Comparison of ENCODE assay signal across 17 mouse cellular contexts in the genomic region with DNA sequence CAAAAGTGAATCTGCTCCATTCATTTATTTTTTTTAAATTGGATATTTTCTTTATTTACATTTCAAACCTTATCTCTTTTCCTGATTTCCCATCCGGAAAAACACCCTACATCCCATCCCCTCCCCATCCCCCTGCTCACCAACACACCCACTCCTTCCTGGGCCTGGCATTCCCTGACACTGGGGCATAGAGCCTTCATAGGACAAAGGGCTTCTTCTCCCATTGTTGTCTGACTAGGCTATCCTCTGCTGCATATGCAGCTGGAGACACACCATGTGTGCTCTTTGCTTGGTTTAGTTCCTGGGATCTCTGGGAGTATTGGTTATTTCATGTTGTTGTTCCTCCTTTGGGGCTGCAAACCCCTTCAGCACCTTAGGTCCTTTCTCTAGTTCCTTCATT. TPM values are rescaled to one million over a fixed set of nuclear protein-coding genes. Genes with fewer than 3 reads are reported as not detected.
"Had no signal": no experiment of that assay in that cellular context is flagged by ENCODE, and none has a peak within 500 bp of the region (broad histone marks: within the 10 kb centered on the region; RNA-seq: fewer than 3 reads in every experiment).

No protein-coding gene starts in this region.

- H3K4me3 ChIP-seq: intestine, embryonic 15.5 days; kidney, embryonic 15.5 days; limb, embryonic 15.5 days; liver, embryonic 12.5 days; lung, embryonic 15.5 days; megakaryocyte, embryonic 14.5 days; midbrain, embryonic 15.5 days; neural tube, embryonic 12.5 days; stomach, embryonic 15.5 days had no signal

- H3K4me1 ChIP-seq: intestine, embryonic 15.5 days; kidney, embryonic 15.5 days; limb, embryonic 15.5 days; liver, embryonic 12.5 days; lung, embryonic 15.5 days; megakaryocyte, embryonic 14.5 days; midbrain, embryonic 15.5 days; neural tube, embryonic 12.5 days; stomach, embryonic 15.5 days had no signal

- H3K36me3 ChIP-seq: intestine, embryonic 15.5 days; kidney, embryonic 15.5 days; limb, embryonic 15.5 days; liver, embryonic 12.5 days; lung, embryonic 15.5 days; midbrain, embryonic 15.5 days; neural tube, embryonic 12.5 days; stomach, embryonic 15.5 days had no signal

- H3K9me3 ChIP-seq: intestine, embryonic 15.5 days; kidney, embryonic 15.5 days; limb, embryonic 15.5 days; liver, embryonic 12.5 days; lung, embryonic 15.5 days; megakaryocyte, embryonic 14.5 days; midbrain, embryonic 15.5 days; neural tube, embryonic 12.5 days; stomach, embryonic 15.5 days had no signal

- H3K27ac ChIP-seq: intestine, embryonic 15.5 days; kidney, embryonic 15.5 days; limb, embryonic 15.5 days; liver, embryonic 12.5 days; lung, embryonic 15.5 days; macrophage; midbrain, embryonic 15.5 days; neural tube, embryonic 12.5 days; stomach, embryonic 15.5 days had no signal

- DNase-seq: kidney, adult 2 months; kidney, postnatal 14 days; layer of hippocampus, postnatal 36 days; lung, postnatal 14 days; thymus, postnatal 36 days had no signal

- H3K9ac ChIP-seq: intestine, embryonic 15.5 days; kidney, embryonic 15.5 days; limb, embryonic 15.5 days; liver, embryonic 12.5 days; lung, embryonic 15.5 days; midbrain, embryonic 15.5 days; neural tube, embryonic 12.5 days; stomach, embryonic 15.5 days had no signal

RNA-seq across cellular contexts. Expression of a gene that starts 29.1 kb away (rescaled TPM):
- total RNA-seq: monocyte, adult 5-6 weeks; neutrophil, adult 5-6 weeks had no signal
